ENCODE assay signal across 8 mouse cellular contexts in genomic region chr11:103246081-103246730, GRCm38 (mm10). TPM values are rescaled to one million over a fixed set of nuclear protein-coding genes. Genes with fewer than 3 reads are reported as not detected.
DNase-seq lines count a peak whose midpoint lies in the region; ATAC-seq and TF ChIP-seq lines count a peak whose summit lies in the region.

No protein-coding gene starts in this region.

- peaks cover 57% of the 10 kb centered on the region for H3K4me1 ChIP-seq in lung, embryonic 15.5 days
- peaks cover 41% of the 10 kb centered on the region for H3K4me1 ChIP-seq in stomach, embryonic 16.5 days (ENCODE audit: control insufficient read depth, insufficient read depth, low read length)
- H3K4me1 ChIP-seq in forebrain, postnatal 0 days (ENCODE audit: insufficient read depth) = no peaks in the 10 kb centered on the region; the same call in 1 of the 2 replicates

- H3K36me3 ChIP-seq in lung, embryonic 15.5 days = no peaks in the 10 kb centered on the region
- no peaks in the 10 kb centered on the region for H3K36me3 ChIP-seq in stomach, embryonic 16.5 days (ENCODE audit: control insufficient read depth, insufficient read depth, low read length)
- no peaks in the 10 kb centered on the region for H3K36me3 ChIP-seq in forebrain, postnatal 0 days (ENCODE audit: insufficient read depth)

- no peak overlapping the region for H3K9ac ChIP-seq in lung, embryonic 15.5 days
- 0 out of 2 replicates have a peak overlapping the region, but pooled peaks have one; percentile 22 for H3K9ac ChIP-seq in stomach, embryonic 16.5 days (ENCODE audit: low read length)
- H3K9ac ChIP-seq in forebrain, postnatal 0 days = no peak overlapping the region

- ATAC-seq in lung, embryonic 15.5 days (ENCODE audit: borderline replicate concordance, extremely low read depth, low FRiP score, low TSS enrichment) = peak; percentile 32; the same call in 1 of the 2 replicates
- ATAC-seq in stomach, embryonic 16.5 days (ENCODE audit: insufficient read depth, low FRiP score) = peak; percentile 57; the same call in 1 of the 2 replicates
- ATAC-seq in forebrain, postnatal 0 days = no peak

- no peak overlapping the region for H3K4me3 ChIP-seq in lung, embryonic 15.5 days
- no peak overlapping the region for H3K4me3 ChIP-seq in stomach, embryonic 16.5 days (replicated peaks; ENCODE audit: low read length)
- H3K4me3 ChIP-seq in forebrain, postnatal 0 days (ENCODE audit: low read depth, low read length) = no peak overlapping the region

- peak overlapping the region; percentile 82 for H3K27ac ChIP-seq in lung, embryonic 15.5 days
- peak overlapping the region; percentile 69 for H3K27ac ChIP-seq in stomach, embryonic 16.5 days (ENCODE audit: low read length)
- H3K27ac ChIP-seq in forebrain, postnatal 0 days (ENCODE audit: low read depth, low read length) = no peak overlapping the region

- no peak for TF ChIP-seq CTCF in forebrain, postnatal 0 days (IDR thresholded peaks at IDR 0.05; ENCODE audit: low read depth)

- intact Hi-C loops in heart, postnatal 25 days (cut with DNase I) = no loop called here

- 0 out of 2 replicates have a peak overlapping the region, but pooled peaks have one; percentile 0 for H3K4me2 ChIP-seq in lung, embryonic 15.5 days
- H3K4me2 ChIP-seq in stomach, embryonic 16.5 days (ENCODE audit: low read depth, low read length) = no peak overlapping the region
- H3K4me2 ChIP-seq in forebrain, postnatal 0 days (ENCODE audit: low read depth) = no peak overlapping the region

- H3K27me3 ChIP-seq in lung, embryonic 15.5 days = no peaks in the 10 kb centered on the region
- H3K27me3 ChIP-seq in stomach, embryonic 16.5 days (ENCODE audit: control insufficient read depth, insufficient read depth, low read length) = no peaks in the 10 kb centered on the region
- H3K27me3 ChIP-seq in forebrain, postnatal 0 days (ENCODE audit: insufficient read depth, low read length) = no peaks in the 10 kb centered on the region

- H3K9me3 ChIP-seq in lung, embryonic 15.5 days = no peaks in the 10 kb centered on the region
- H3K9me3 ChIP-seq in stomach, embryonic 16.5 days (replicated peaks; ENCODE audit: control insufficient read depth, low read length) = no peaks in the 10 kb centered on the region
- no peaks in the 10 kb centered on the region for H3K9me3 ChIP-seq in forebrain, postnatal 0 days (ENCODE audit: low read length)

- 51% methylated on average over 10 of the region's 10 CpGs for WGBS in lung, embryonic 15.5 days
- WGBS in stomach, embryonic 16.5 days = 48% methylated on average over 10 of the region's 10 CpGs
- WGBS in forebrain, postnatal 0 days = 75% methylated on average over 10 of the region's 10 CpGs

- peak; percentile 43 for DNase-seq in layer of hippocampus, adult 11-12 months (ENCODE audit: low spot score)
- DNase-seq in layer of hippocampus, postnatal 25 days (ENCODE audit: extremely low spot score in 1 of 2, low spot score in 1 of 2) = no peak
- DNase-seq in Muller cell, postnatal 12 days (ENCODE audit: inconsistent ontology term) = peak; percentile 93
- peak; percentile 52 to 54 for DNase-seq in cerebellum, postnatal 25 days
- DNase-seq in heart, postnatal 25 days (ENCODE audit: low spot score) = peak; percentile 51
- DNase-seq in forebrain, postnatal 0 days = no peak

RNA-seq across cellular contexts. Expression of gene Map3k14, which starts 21.1 kb away (rescaled TPM):
- 1 to 10 TPM; 3.0 to 3.7 TPM for total RNA-seq in layer of hippocampus, postnatal 25 days (2021)
- total RNA-seq in heart, postnatal 25 days (2021) = 1 to 10 TPM; 2.7 to 2.9 TPM
- polyA plus RNA-seq in lung, embryonic 15.5 days (2015; fragmentation: Nextera tagmentation; extraction: Ambion mirVana) = 2.8 and 3.5 TPM in 2 replicates
- polyA plus RNA-seq in stomach, embryonic 16.5 days (2015; fragmentation: Nextera tagmentation; extraction: Ambion mirVana) = 4.2 and 4.9 TPM in 2 replicates
- 3.2 and 5.8 TPM in 2 replicates for total RNA-seq in forebrain, postnatal 0 days (2014; rRNA removed)
- 0.77 TPM in 2 replicates for polyA plus RNA-seq in forebrain, postnatal 0 days (2015; fragmentation: Nextera tagmentation; extraction: Ambion mirVana)

RNA-seq across cellular contexts. Expression of gene Spata32, which starts 28.0 kb away (rescaled TPM):
- 1 to 10 TPM in 1 of 2 experiments, under 1 TPM in 1; 0.81 to 1.7 TPM for total RNA-seq in layer of hippocampus, postnatal 25 days (2021)
- not detected for total RNA-seq in heart, postnatal 25 days (2021)
- polyA plus RNA-seq in lung, embryonic 15.5 days (2015; fragmentation: Nextera tagmentation; extraction: Ambion mirVana) = not detected in 2 replicates
- not detected in 2 replicates for polyA plus RNA-seq in stomach, embryonic 16.5 days (2015; fragmentation: Nextera tagmentation; extraction: Ambion mirVana)
- 0.57 and 0.62 TPM in 2 replicates for total RNA-seq in forebrain, postnatal 0 days (2014; rRNA removed)
- 0.43 and 0.64 TPM in 2 replicates for polyA plus RNA-seq in forebrain, postnatal 0 days (2015; fragmentation: Nextera tagmentation; extraction: Ambion mirVana)

RNA-seq across cellular contexts. Expression of gene 1700023F06Rik, which starts 37.8 kb away (rescaled TPM):
- total RNA-seq in layer of hippocampus, postnatal 25 days (2021) = 1 to 10 TPM; 1.1 to 1.5 TPM
- not detected for total RNA-seq in heart, postnatal 25 days (2021)
- 0.87 and 1.1 TPM in 2 replicates for polyA plus RNA-seq in lung, embryonic 15.5 days (2015; fragmentation: Nextera tagmentation; extraction: Ambion mirVana)
- 0.67 and 0.83 TPM in 2 replicates for polyA plus RNA-seq in stomach, embryonic 16.5 days (2015; fragmentation: Nextera tagmentation; extraction: Ambion mirVana)
- 0.71 TPM in 1 of 2 replicates, not detected in the other for total RNA-seq in forebrain, postnatal 0 days (2014; rRNA removed)
- polyA plus RNA-seq in forebrain, postnatal 0 days (2015; fragmentation: Nextera tagmentation; extraction: Ambion mirVana) = 3.0 and 3.1 TPM in 2 replicates

Comparison
In these comparisons a context has a peak if more than half of its experiments do, and no peak if none do; other contexts are left out.
1. DNase-seq: peak in layer of hippocampus, adult 11-12 months (single experiment), Muller cell, postnatal 12 days (single experiment), cerebellum, postnatal 25 days (2 of 2) and heart, postnatal 25 days (single experiment); none in layer of hippocampus, postnatal 25 days (0 of 2) and forebrain, postnatal 0 days (single experiment).